Mouse (Mus musculus) testis, adult 2 months (tissue): ENCODE data around the gene Cntnap5c.

Experiments used
- CTCF ChIP-seq: fragments of 200-500 bp; IDR thresholded peaks from 2 replicates; pipeline ENCODE4 v1.5.1; 2012; ENCODE audit warnings: low read depth, mild to moderate bottlenecking, inconsistent platforms, low read length, moderate library complexity; ENCODE audit not compliant: control insufficient read depth, insufficient read depth, insufficient replicate concordance
- POLR2A ChIP-seq: fragments of 200-500 bp; IDR thresholded peaks from 2 replicates; pipeline ENCODE4 v1.6.1; 2012; ENCODE audit warnings: low read depth, mild to moderate bottlenecking, inconsistent platforms, low read length, moderate library complexity; ENCODE audit not compliant: control insufficient read depth

GRCm38 (mm10) chr17:58082676-58083075 lies 313.3 kb downstream of the Cntnap5c start:
- no peak for TF ChIP-seq CTCF
- no peak for TF ChIP-seq POLR2A
